Mouse (Mus musculus): Measurements from ENCODE around the gene Ttll3. TPM values are rescaled to one million over a fixed set of nuclear protein-coding genes. Genes with fewer than 3 reads are reported as not detected.

Gene Ttll3
- polyA plus RNA-seq, 1 experiment from 2014 or later: 1.1 TPM

Small RNA genes lying within 50 kb of the gene (microRNA-seq; reads per million reads assigned to microRNA genes)
- gene Gm24387: not detected

Other genes with a start within 250 kb of the Ttll3 start
- gene Lhfpl4, start 193.9 kb upstream of the Ttll3 start, polyA plus RNA-seq (2016; fragmentation: Nextera tagmentation; extraction: Ambion mirVana): 0.44 and 0.70 TPM in 2 replicates
- gene Mtmr14, start 151.4 kb upstream of the Ttll3 start, polyA plus RNA-seq (2016; fragmentation: Nextera tagmentation; extraction: Ambion mirVana): 24.8 and 26.5 TPM in 2 replicates
- 0.02 TPM in 1 of 2 replicates, not detected in the other for gene Cpne9, start 107.0 kb upstream of the Ttll3 start, polyA plus RNA-seq (2016; fragmentation: Nextera tagmentation; extraction: Ambion mirVana)
- 15.8 and 16.0 TPM in 2 replicates for gene Brpf1, start 82.1 kb upstream of the Ttll3 start, polyA plus RNA-seq (2016; fragmentation: Nextera tagmentation; extraction: Ambion mirVana)
- 8.7 and 9.1 TPM in 2 replicates for gene Ogg1, start 62.3 kb upstream of the Ttll3 start, polyA plus RNA-seq (2016; fragmentation: Nextera tagmentation; extraction: Ambion mirVana)
- gene Camk1, start 45.3 kb upstream of the Ttll3 start, polyA plus RNA-seq (2016; fragmentation: Nextera tagmentation; extraction: Ambion mirVana): 31.5 TPM in 2 replicates
- 29.2 and 33.3 TPM in 2 replicates for gene Tada3, start 11.4 kb upstream of the Ttll3 start, polyA plus RNA-seq (2016; fragmentation: Nextera tagmentation; extraction: Ambion mirVana)
- gene Arpc4, start 11.1 kb upstream of the Ttll3 start, polyA plus RNA-seq (2016; fragmentation: Nextera tagmentation; extraction: Ambion mirVana): 275 and 294 TPM in 2 replicates
- 19.8 and 22.2 TPM in 2 replicates for gene Rpusd3, start 30.1 kb downstream of the Ttll3 start, polyA plus RNA-seq (2016; fragmentation: Nextera tagmentation; extraction: Ambion mirVana)
- gene Cidec, start 46.5 kb downstream of the Ttll3 start, polyA plus RNA-seq (2016; fragmentation: Nextera tagmentation; extraction: Ambion mirVana): not detected in 2 replicates
- 56.0 and 57.1 TPM in 2 replicates for gene Jagn1, start 53.3 kb downstream of the Ttll3 start, polyA plus RNA-seq (2016; fragmentation: Nextera tagmentation; extraction: Ambion mirVana)
- 0.36 and 0.41 TPM in 2 replicates for gene Il17re, start 69.2 kb downstream of the Ttll3 start, polyA plus RNA-seq (2016; fragmentation: Nextera tagmentation; extraction: Ambion mirVana)
- 4.7 and 5.1 TPM in 2 replicates for gene Il17rc, start 82.2 kb downstream of the Ttll3 start, polyA plus RNA-seq (2016; fragmentation: Nextera tagmentation; extraction: Ambion mirVana)
- 9.6 and 10.9 TPM in 2 replicates for gene Creld1, start 94.0 kb downstream of the Ttll3 start, polyA plus RNA-seq (2016; fragmentation: Nextera tagmentation; extraction: Ambion mirVana)
- gene Prrt3, start 112.7 kb downstream of the Ttll3 start, polyA plus RNA-seq (2016; fragmentation: Nextera tagmentation; extraction: Ambion mirVana): 0.08 and 0.11 TPM in 2 replicates
- 55.8 and 56.5 TPM in 2 replicates for gene Emc3, start 142.4 kb downstream of the Ttll3 start, polyA plus RNA-seq (2016; fragmentation: Nextera tagmentation; extraction: Ambion mirVana)
- gene Fancd2, start 142.4 kb downstream of the Ttll3 start, polyA plus RNA-seq (2016; fragmentation: Nextera tagmentation; extraction: Ambion mirVana): 13.8 and 16.4 TPM in 2 replicates
- 0.10 and 0.11 TPM in 2 replicates for gene Fancd2os, start 211.5 kb downstream of the Ttll3 start, polyA plus RNA-seq (2016; fragmentation: Nextera tagmentation; extraction: Ambion mirVana)
- 106 and 109 TPM in 2 replicates for gene Brk1, start 215.5 kb downstream of the Ttll3 start, polyA plus RNA-seq (2016; fragmentation: Nextera tagmentation; extraction: Ambion mirVana)
- 13.9 and 14.8 TPM in 2 replicates for gene Vhl, start 234.7 kb downstream of the Ttll3 start, polyA plus RNA-seq (2016; fragmentation: Nextera tagmentation; extraction: Ambion mirVana)
- gene Irak2, start 249.2 kb downstream of the Ttll3 start, polyA plus RNA-seq (2016; fragmentation: Nextera tagmentation; extraction: Ambion mirVana): 17.2 and 17.9 TPM in 2 replicates